Mouse (Mus musculus) forebrain, embryonic 15.5 days (tissue): ENCODE results near the gene Pigk. TPM values are rescaled to one million over a fixed set of nuclear protein-coding genes. Genes with fewer than 3 reads are reported as not detected.

Experiments
- ATAC-seq: fragments of 200-750 bp; cut with Nextera tagmentation; replicated peaks from 2 replicates; pipeline ENCODE4 v1.8.0; 2017; ENCODE audit warnings: mild to moderate bottlenecking, moderate TSS enrichment, moderate library complexity
- H3K27ac ChIP-seq: fragments of 300-500 bp; sonication (generic); replicated peaks from 2 replicates; pipeline ENCODE4 v1.5.1; 2015; ENCODE audit warnings: mild to moderate bottlenecking, inconsistent platforms
- H3K27me3 ChIP-seq: fragments of 300-500 bp; sonication (generic); 2 replicates; pipeline ENCODE4 v1.6.1; 2015; ENCODE audit warnings: inconsistent platforms
- H3K36me3 ChIP-seq: fragments of 300-500 bp; sonication (generic); 2 replicates; pipeline ENCODE4 v1.6.1; 2015; ENCODE audit warnings: mild to moderate bottlenecking, inconsistent platforms
- H3K4me1 ChIP-seq: fragments of 300-500 bp; sonication (generic); 2 replicates; pipeline ENCODE4 v1.6.1; 2015; ENCODE audit warnings: inconsistent platforms
- H3K4me2 ChIP-seq: fragments of 300-500 bp; sonication (generic); replicated peaks from 2 replicates; pipeline ENCODE4 v1.6.1; 2015; ENCODE audit warnings: mild to moderate bottlenecking, inconsistent platforms
- H3K4me3 ChIP-seq: fragments of 300-500 bp; sonication (generic); 2 replicates; pipeline ENCODE4 v1.5.1; 2015; ENCODE audit warnings: mild to moderate bottlenecking, inconsistent platforms
- H3K9ac ChIP-seq: fragments of 300-500 bp; sonication (generic); replicated peaks from 2 replicates; pipeline ENCODE4 v1.6.1; 2015; ENCODE audit warnings: mild to moderate bottlenecking, inconsistent platforms
- H3K9me3 ChIP-seq: fragments of 300-500 bp; sonication (generic); 2 replicates; pipeline ENCODE4 v1.6.1; 2016; ENCODE audit warnings: inconsistent platforms
- WGBS: fragments of 180-500 bp; shearing (Covaris S2); methylation state at CpG from one replicate; pipeline ENCODE4 v1.1.7; 2015; ENCODE audit warnings: mixed read lengths; 5-methylcytosine and 5-hydroxymethylcytosine counted together
- polyA plus RNA-seq: library from polyadenylated mRNA; unstranded; fragments of >200 nt; fragmentation: Nextera tagmentation; extraction: Ambion mirVana; gene quantifications from 2 replicates; pipeline ENCODE4 v1.2.1, GENCODE M21; 2015

Pigk gene
- polyA plus RNA-seq, 1 experiment from 2014 or later: 31.0 TPM

- no peaks in the 10 kb centered on the region for H3K36me3 ChIP-seq
- ATAC-seq: no peak
- no peaks in the 10 kb centered on the region for H3K27me3 ChIP-seq
- no peak overlapping the region for H3K9ac ChIP-seq
- H3K4me3 ChIP-seq: no peak overlapping the region
- peaks cover 5% of the 10 kb centered on the region; the same call in 1 of the 2 replicates for H3K4me1 ChIP-seq
- H3K4me2 ChIP-seq: no peak overlapping the region
- no peaks in the 10 kb centered on the region for H3K9me3 ChIP-seq
- WGBS: 93% methylated on average over 4 of the region's 4 CpGs
- H3K27ac ChIP-seq: no peak overlapping the region
These were observed 242.9 kb downstream of the Pigk start for GRCm38 (mm10) chr3:152956771-152957170.

GRCm38 (mm10) chr3:152958358-152959150 lies 244.7 kb downstream of the Pigk start:
- H3K9ac ChIP-seq: no peak overlapping the region
- no peak overlapping the region for H3K4me3 ChIP-seq
- no peaks in the 10 kb centered on the region for H3K9me3 ChIP-seq
- no peaks in the 10 kb centered on the region for H3K27me3 ChIP-seq
- no peak overlapping the region for H3K27ac ChIP-seq
- 71% methylated on average over 11 of the region's 11 CpGs for WGBS
- H3K4me2 ChIP-seq: no peak overlapping the region
- ATAC-seq: no peak
- H3K4me1 ChIP-seq: peaks cover 5% of the 10 kb centered on the region; the same call in 1 of the 2 replicates
- H3K36me3 ChIP-seq: no peaks in the 10 kb centered on the region

GRCm38 (mm10) chr3:152961855-152962376 lies 248.0 kb downstream of the Pigk start:
- Histone ChIP-seq H3K9ac (no peak overlapping the region), H3K27ac (no peak overlapping the region), H3K4me1 (peaks cover 5% of the 10 kb centered on the region; the same call in 1 of the 2 replicates), H3K4me3 (no peak overlapping the region), H3K27me3 (no peaks in the 10 kb centered on the region), H3K4me2 (no peak overlapping the region), H3K36me3 (no peaks in the 10 kb centered on the region), H3K9me3 (no peaks in the 10 kb centered on the region)
- 84% methylated on average over 10 of the region's 10 CpGs for WGBS
- ATAC-seq: no peak

GRCm38 (mm10) chr3:152969774-152970347 lies 256.0 kb downstream of the Pigk start:
- Histone ChIP-seq H3K27ac (no peak overlapping the region), H3K9ac (no peak overlapping the region), H3K4me1 (no peaks in the 10 kb centered on the region), H3K4me3 (no peak overlapping the region), H3K9me3 (no peaks in the 10 kb centered on the region), H3K36me3 (no peaks in the 10 kb centered on the region), H3K27me3 (no peaks in the 10 kb centered on the region), H3K4me2 (no peak overlapping the region)
- ATAC-seq: no peak
- WGBS: 71% methylated on average over 16 of the region's 16 CpGs

- 81% methylated on average over 4 of the region's 4 CpGs for WGBS
- no peak overlapping the region for H3K4me2 ChIP-seq
- no peak overlapping the region for H3K9ac ChIP-seq
- no peak overlapping the region for H3K27ac ChIP-seq
- H3K36me3 ChIP-seq: no peaks in the 10 kb centered on the region
- no peak for ATAC-seq
- H3K27me3 ChIP-seq: no peaks in the 10 kb centered on the region
- no peaks in the 10 kb centered on the region for H3K4me1 ChIP-seq
- no peak overlapping the region for H3K4me3 ChIP-seq
- H3K9me3 ChIP-seq: no peaks in the 10 kb centered on the region
These were observed 257.5 kb downstream of the Pigk start for GRCm38 (mm10) chr3:152971373-152971772.

- Histone ChIP-seq H3K27me3 (0 out of 2 replicates have a peak, but pooled peaks cover 3% of the 10 kb centered on the region), H3K36me3 (no peaks in the 10 kb centered on the region), H3K9ac (0 out of 2 replicates have a peak overlapping the region, but pooled peaks have one; percentile 10), H3K4me3 (peak overlapping the region; percentile 56), H3K9me3 (no peaks in the 10 kb centered on the region), H3K4me1 (peaks cover 31% of the 10 kb centered on the region), H3K4me2 (peak overlapping the region; percentile 95), H3K27ac (no peak overlapping the region)
- WGBS: 86% methylated on average over 11 of the region's 11 CpGs
- ATAC-seq: no peak
These were observed 265.7 kb downstream of the Pigk start for GRCm38 (mm10) chr3:152979481-152980092.

- Histone ChIP-seq H3K4me3 (peak overlapping the region; percentile 56), H3K4me2 (peak overlapping the region; percentile 95), H3K27ac (no peak overlapping the region), H3K9me3 (no peaks in the 10 kb centered on the region), H3K4me1 (peaks cover 31% of the 10 kb centered on the region), H3K36me3 (no peaks in the 10 kb centered on the region), H3K27me3 (0 out of 2 replicates have a peak, but pooled peaks cover 3% of the 10 kb centered on the region), H3K9ac (peak overlapping the region; percentile 64)
- WGBS: 4% methylated on average over 6 of the region's 6 CpGs
- peak; percentile 20; the same call in 1 of the 2 replicates for ATAC-seq
These were observed 266.5 kb downstream of the Pigk start for GRCm38 (mm10) chr3:152980431-152980830.

GRCm38 (mm10) chr3:152980978-152981974 lies 267.4 kb downstream of the Pigk start:
- peak overlapping the region; percentile 64 for H3K9ac ChIP-seq
- H3K36me3 ChIP-seq: no peaks in the 10 kb centered on the region
- H3K4me2 ChIP-seq: peak overlapping the region; percentile 95
- H3K4me1 ChIP-seq: peaks cover 31% of the 10 kb centered on the region
- 0 out of 2 replicates have a peak, but pooled peaks cover 3% of the 10 kb centered on the region for H3K27me3 ChIP-seq
- no peaks in the 10 kb centered on the region for H3K9me3 ChIP-seq
- H3K27ac ChIP-seq: 0 out of 2 replicates have a peak overlapping the region, but pooled peaks have one; percentile 34
- peak; percentile 85 for ATAC-seq
- peak overlapping the region; percentile 56 for H3K4me3 ChIP-seq
- WGBS: under 1% methylated on average over 47 of the region's 47 CpGs

GRCm38 (mm10) chr3:152981988-152982387 lies 268.1 kb downstream of the Pigk start, which contains the start of gene St6galnac5:
TSS of gene St6galnac5 (minus strand) at chr3:152982246.
- 0 out of 2 replicates have a peak within 1 kb of the TSS, but pooled peaks have one; percentile 34 for H3K27ac ChIP-seq
- peak within 1 kb of the TSS; percentile 56 for H3K4me3 ChIP-seq
- peak within 1 kb of the TSS; percentile 64 for H3K9ac ChIP-seq
- H3K36me3 ChIP-seq: no peaks in the 10 kb centered on the region
- 0 out of 2 replicates have a peak, but pooled peaks cover 3% of the 10 kb centered on the region for H3K27me3 ChIP-seq
- H3K4me2 ChIP-seq: peak within 1 kb of the TSS; percentile 95
- under 1% methylated on average over 17 of the region's 17 CpGs for WGBS
- peak; percentile 68; the same call in 1 of the 2 replicates for ATAC-seq
- H3K4me1 ChIP-seq: peaks cover 31% of the 10 kb centered on the region
- H3K9me3 ChIP-seq: no peaks in the 10 kb centered on the region

GRCm38 (mm10) chr3:152990787-152991186 lies 276.9 kb downstream of the Pigk start:
- Histone ChIP-seq H3K4me3 (no peak overlapping the region), H3K27ac (no peak overlapping the region), H3K4me1 (no peaks in the 10 kb centered on the region), H3K9ac (no peak overlapping the region), H3K27me3 (no peaks in the 10 kb centered on the region), H3K4me2 (no peak overlapping the region), H3K36me3 (no peaks in the 10 kb centered on the region), H3K9me3 (no peaks in the 10 kb centered on the region)
- 0 out of 2 replicates have a peak, but pooled peaks have one; percentile 41 for ATAC-seq
- WGBS: 93% methylated on average over 2 of the region's 2 CpGs

GRCm38 (mm10) chr3:152993608-152994007 lies 279.7 kb downstream of the Pigk start:
- Histone ChIP-seq H3K4me2 (no peak overlapping the region), H3K9ac (no peak overlapping the region), H3K27me3 (no peaks in the 10 kb centered on the region), H3K4me1 (no peaks in the 10 kb centered on the region), H3K9me3 (no peaks in the 10 kb centered on the region), H3K4me3 (no peak overlapping the region), H3K27ac (no peak overlapping the region), H3K36me3 (no peaks in the 10 kb centered on the region)
- 62% methylated on average over 5 of the region's 5 CpGs for WGBS
- no peak for ATAC-seq
